Mouse (Mus musculus): ENCODE data around the gene Panx2. TPM values are rescaled to one million over a fixed set of nuclear protein-coding genes. Genes with fewer than 3 reads are reported as not detected.

The Panx2 gene
- total and polyA plus RNA-seq, 3 experiments: not detected

- H3K36me3 ChIP-seq (ENCODE audit: control insufficient read depth in 1 of 2, insufficient read depth in 2 of 2, low read length in 2 of 2): peaks cover 5 to 15% of the 10 kb centered on the region in 2 experiments
- TF ChIP-seq ZC3H11A (IDR thresholded peaks at IDR 0.05; ENCODE audit: low read depth, low read length) (no peak), SIN3A (IDR thresholded peaks at IDR 0.05; ENCODE audit: low read length) (0 out of 2 replicates have a peak, but pooled peaks have one; percentile 48), ELF1 (IDR thresholded peaks at IDR 0.05; ENCODE audit: low read depth, low read length) (no peak), TBP (IDR thresholded peaks at IDR 0.05; ENCODE audit: low read depth, low read length) (no peak)
- no peaks in the 10 kb centered on the region for H3K9me3 ChIP-seq (replicated peaks; ENCODE audit: insufficient read depth, low read length)
- peaks cover 0 to 24% of the 10 kb centered on the region in 2 experiments; a peak in 3 of 4 replicates for H3K4me1 ChIP-seq (ENCODE audit: control insufficient read depth in 1 of 2, insufficient read depth in 2 of 2, low read length in 2 of 2)
- H3K9ac ChIP-seq (ENCODE audit: control insufficient read depth, low read depth, low read length, poor library complexity, severe bottlenecking): peak overlapping the region; percentile 92
- peak overlapping the region; percentile 91 to 95 for H3K4me3 ChIP-seq (ENCODE audit: control insufficient read depth in 1 of 2, insufficient read depth in 1 of 2, low read depth in 2 of 2, low read length in 2 of 2)
- H3K79me2 ChIP-seq (ENCODE audit: control insufficient read depth, insufficient read depth, low read length, poor library complexity): peaks cover 22% of the 10 kb centered on the region
- DNase-seq (ENCODE audit: low read depth, low spot score): peak; percentile 63
- peaks cover 0 to 4% of the 10 kb centered on the region in 2 experiments; a peak in 1 of 4 replicates for H3K27me3 ChIP-seq (ENCODE audit: control insufficient read depth in 1 of 2, insufficient read depth in 2 of 2, low read length in 2 of 2)
- peak overlapping the region; percentile 26 for H3K27ac ChIP-seq (ENCODE audit: control insufficient read depth, low read depth, low read length)
Observed at GRCm38 (mm10) chr15:89076156-89076731, 16.7 kb downstream of the Panx2 start.

GRCm38 (mm10) chr15:89078208-89078836, 18.8 kb downstream of the Panx2 start:
- H3K9ac ChIP-seq (ENCODE audit: control insufficient read depth, low read depth, low read length, poor library complexity, severe bottlenecking): peak overlapping the region; percentile 92
- H3K4me3 ChIP-seq (ENCODE audit: control insufficient read depth in 1 of 2, insufficient read depth in 1 of 2, low read depth in 2 of 2, low read length in 2 of 2): peak overlapping the region; percentile 91 to 95
- DNase-seq (ENCODE audit: low read depth, low spot score): peak; percentile 95
- H3K27me3 ChIP-seq (ENCODE audit: control insufficient read depth in 1 of 2, insufficient read depth in 2 of 2, low read length in 2 of 2): no peaks in the 10 kb centered on the region
- peaks cover 7 to 15% of the 10 kb centered on the region in 2 experiments for H3K36me3 ChIP-seq (ENCODE audit: control insufficient read depth in 1 of 2, insufficient read depth in 2 of 2, low read length in 2 of 2)
- peaks cover 0 to 24% of the 10 kb centered on the region in 2 experiments; a peak in 3 of 4 replicates for H3K4me1 ChIP-seq (ENCODE audit: control insufficient read depth in 1 of 2, insufficient read depth in 2 of 2, low read length in 2 of 2)
- no peaks in the 10 kb centered on the region for H3K9me3 ChIP-seq (replicated peaks; ENCODE audit: insufficient read depth, low read length)
- H3K27ac ChIP-seq (ENCODE audit: control insufficient read depth, low read depth, low read length): peak overlapping the region; percentile 73
- peaks cover 22% of the 10 kb centered on the region for H3K79me2 ChIP-seq (ENCODE audit: control insufficient read depth, insufficient read depth, low read length, poor library complexity)
- 0 out of 2 replicates have a peak, but pooled peaks have one; percentile 20 for TF ChIP-seq MYC (IDR thresholded peaks at IDR 0.05; ENCODE audit: low read depth, low read length)
- TF ChIP-seq ETS1 (IDR thresholded peaks at IDR 0.05; ENCODE audit: low read depth, low read length): no peak
- no peak for TF ChIP-seq NRF1 (IDR thresholded peaks at IDR 0.05; ENCODE audit: insufficient read depth, low read depth, low read length, poor library complexity, severe bottlenecking)
- TF ChIP-seq SIN3A (IDR thresholded peaks at IDR 0.05; ENCODE audit: low read length): peak; percentile 90
- no peak for TF ChIP-seq USF2 (IDR thresholded peaks at IDR 0.05; ENCODE audit: borderline replicate concordance in 1 of 2, insufficient read depth in 1 of 2, low read depth in 1 of 2, low read length in 2 of 2)
- no peak for TF ChIP-seq SMC3 (IDR thresholded peaks at IDR 0.05; ENCODE audit: low read depth, low read length)
- TF ChIP-seq CHD2 (IDR thresholded peaks at IDR 0.05; ENCODE audit: low read length): no peak
- TF ChIP-seq MYB (IDR thresholded peaks at IDR 0.05; ENCODE audit: low read depth, low read length): no peak
- peak; percentile 69 for TF ChIP-seq NELFE (IDR thresholded peaks at IDR 0.05; ENCODE audit: low read depth, low read length)
- TF ChIP-seq MAX (IDR thresholded peaks at IDR 0.05; ENCODE audit: low read length): peak; percentile 46; the same call in 1 of the 2 replicates
- TF ChIP-seq EP300 (IDR thresholded peaks at IDR 0.05; ENCODE audit: low read depth in 1 of 2, low read length in 2 of 2): no peak
- no peak for TF ChIP-seq BHLHE40 (IDR thresholded peaks at IDR 0.05; ENCODE audit: borderline replicate concordance, low read depth, low read length)
- TF ChIP-seq TAL1 (IDR thresholded peaks at IDR 0.05; ENCODE audit: low read length): no peak
- no peak for TF ChIP-seq USF1 (IDR thresholded peaks at IDR 0.05; ENCODE audit: low read depth, low read length)
- TF ChIP-seq POLR2AphosphoS2 (IDR thresholded peaks at IDR 0.05; ENCODE audit: low read length): peak; percentile 76
- TF ChIP-seq JUND (IDR thresholded peaks at IDR 0.05; ENCODE audit: low read depth, low read length): no peak
- no peak for TF ChIP-seq KAT2A (conservative IDR thresholded peaks at IDR 0.05; ENCODE audit: low read depth, low read length)
- TF ChIP-seq CHD1 (IDR thresholded peaks at IDR 0.05; ENCODE audit: low read depth, low read length): no peak
- TF ChIP-seq MEF2A (IDR thresholded peaks at IDR 0.05; ENCODE audit: extremely low read depth, insufficient replicate concordance, low read depth, low read length, poor library complexity, severe bottlenecking): no peak
- TF ChIP-seq E2F4 (IDR thresholded peaks at IDR 0.05; ENCODE audit: borderline replicate concordance, low read depth, low read length): no peak
- TF ChIP-seq GATA1 (IDR thresholded peaks at IDR 0.05; ENCODE audit: low read depth, low read length): no peak
- peak; percentile 87 for TF ChIP-seq MXI1 (IDR thresholded peaks at IDR 0.05; ENCODE audit: low read depth, low read length)
- TF ChIP-seq RCOR1 (IDR thresholded peaks at IDR 0.05; ENCODE audit: low read depth, low read length): no peak
- TF ChIP-seq MAZ (IDR thresholded peaks at IDR 0.05; ENCODE audit: low read depth, low read length): no peak
- peak; percentile 63; the same call in 1 of the 2 replicates for TF ChIP-seq HCFC1 (IDR thresholded peaks at IDR 0.05; ENCODE audit: low read depth, low read length)
- no peak for TF ChIP-seq RAD21 (IDR thresholded peaks at IDR 0.05; ENCODE audit: low read depth, low read length)
- no peak for TF ChIP-seq ZKSCAN1 (IDR thresholded peaks at IDR 0.05; ENCODE audit: low read depth, low read length)

Measured in MEL (cell line).